Comparison of ENCODE assay signal across 17 mouse cellular contexts in the genomic region with DNA sequence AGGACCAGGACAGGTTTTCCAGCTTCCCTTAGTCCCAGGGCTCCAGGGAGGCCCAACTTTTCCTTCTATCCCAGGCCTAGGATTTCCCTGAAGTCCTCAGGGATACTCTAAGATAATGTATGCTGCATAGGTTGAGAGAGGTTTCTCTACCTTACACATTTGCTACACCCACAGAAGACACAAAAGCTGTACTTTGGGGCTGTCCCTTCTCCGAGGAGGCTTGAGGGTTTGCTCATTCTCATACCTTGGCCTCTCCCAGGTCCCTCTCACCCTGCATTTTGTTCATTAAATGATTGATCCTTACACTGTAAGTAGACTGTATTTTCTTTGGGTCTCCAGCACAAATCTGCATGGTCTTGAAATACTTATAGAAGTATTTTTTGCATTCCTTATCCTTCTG. TPM values are rescaled to one million over a fixed set of nuclear protein-coding genes. Genes with fewer than 3 reads are reported as not detected.
"Had no signal": no experiment of that assay in that cellular context is flagged by ENCODE, and none has a peak within 500 bp of the region (broad histone marks: within the 10 kb centered on the region; RNA-seq: fewer than 3 reads in every experiment).

No protein-coding gene starts in this region.

- DNase-seq: liver, embryonic 13.5 days; lung, adult 2 months; right cerebral cortex, postnatal 25 days; thymus, adult 18-20 months had no signal

- ATAC-seq: midbrain, embryonic 15.5 days had no signal

RNA-seq across cellular contexts. Expression of a gene that starts 5.6 kb away (rescaled TPM):
- polyA plus RNA-seq: kidney, embryonic 16.5 days; large intestine, adult 2 months; limb, embryonic 11.5 days; liver, adult 2 months; liver, embryonic 13.5 days; liver, embryonic 16.5 days; lung, adult 2 months; lung, embryonic 16.5 days; midbrain, embryonic 12.5 days; midbrain, embryonic 15.5 days; neural tube, embryonic 13.5 days; spleen, adult 2 months; stomach, embryonic 16.5 days; testis, adult 2 months had no signal

RNA-seq across cellular contexts. Expression of a gene that starts 28.8 kb away (rescaled TPM):
- polyA plus RNA-seq: kidney, embryonic 16.5 days; large intestine, adult 2 months; limb, embryonic 11.5 days; limb, embryonic 14.5 days; liver, adult 2 months; liver, embryonic 13.5 days; liver, embryonic 16.5 days; lung, adult 2 months; lung, embryonic 16.5 days; midbrain, embryonic 15.5 days; neural tube, embryonic 13.5 days; spleen, adult 2 months; stomach, embryonic 16.5 days; testis, adult 2 months had no signal

RNA-seq across cellular contexts. Expression of a gene that starts 31.2 kb away (rescaled TPM):
- polyA plus RNA-seq: kidney, embryonic 16.5 days; large intestine, adult 2 months; limb, embryonic 11.5 days; limb, embryonic 14.5 days; liver, adult 2 months; liver, embryonic 13.5 days; liver, embryonic 16.5 days; lung, adult 2 months; lung, embryonic 16.5 days; midbrain, embryonic 12.5 days; midbrain, embryonic 15.5 days; neural tube, embryonic 13.5 days; spleen, adult 2 months; stomach, embryonic 16.5 days had no signal

RNA-seq across cellular contexts. Expression of a gene that starts 46.2 kb away (rescaled TPM):
- polyA plus RNA-seq: kidney, embryonic 16.5 days; large intestine, adult 2 months; limb, embryonic 11.5 days; liver, adult 2 months; liver, embryonic 13.5 days; liver, embryonic 16.5 days; lung, adult 2 months; lung, embryonic 16.5 days; midbrain, embryonic 12.5 days; midbrain, embryonic 15.5 days; neural tube, embryonic 13.5 days; spleen, adult 2 months; stomach, embryonic 16.5 days; testis, adult 2 months had no signal

RNA-seq across cellular contexts. Expression of a gene that starts 56.4 kb away (rescaled TPM):
- polyA plus RNA-seq: limb, embryonic 11.5 days; midbrain, embryonic 12.5 days; midbrain, embryonic 15.5 days; neural tube, embryonic 13.5 days; testis, adult 2 months had no signal
